Mouse (Mus musculus) cerebellum, adult 9-11 months (tissue): Measurements from ENCODE around the gene Asrgl1.
"Not testable (repeated sequence)": the region's sequence is repeated elsewhere in the genome, so short reads cannot be mapped to it uniquely, and the experiment has no call there.

Experiments
- DNase-seq: peaks from one replicate; pipeline ENCODE4 v3.0.0; 2022

Asrgl1 gene

GRCm38 (mm10) chr19:9103986-9104385 lies 31.4 kb downstream of the Asrgl1 start:
- DNase-seq: no peak

- no peak for DNase-seq
Observed at GRCm38 (mm10) chr19:9101062-9101457, 34.4 kb downstream of the Asrgl1 start.

- no peak for DNase-seq
Observed at GRCm38 (mm10) chr19:9100297-9101061, 35.0 kb downstream of the Asrgl1 start.

GRCm38 (mm10) chr19:9099751-9100150 lies 35.7 kb downstream of the Asrgl1 start:
- no peak for DNase-seq

- no peak for DNase-seq
Observed at GRCm38 (mm10) chr19:9097441-9097840, 38.0 kb downstream of the Asrgl1 start.

- no peak for DNase-seq
Observed at GRCm38 (mm10) chr19:9095111-9095510, 40.3 kb downstream of the Asrgl1 start.

- no peak for DNase-seq
Observed at GRCm38 (mm10) chr19:9090709-9091108, 44.7 kb downstream of the Asrgl1 start.

GRCm38 (mm10) chr19:9090191-9090590 lies 45.2 kb downstream of the Asrgl1 start:
- DNase-seq: no peak

GRCm38 (mm10) chr19:9087821-9088220 lies 47.6 kb downstream of the Asrgl1 start, which contains the start of gene Scgb1a1:
TSS of gene Scgb1a1 (minus strand) at chr19:9087958.
- no peak for DNase-seq

GRCm38 (mm10) chr19:9083892-9084291 lies 51.5 kb downstream of the Asrgl1 start:
- not testable (repeated sequence) for DNase-seq

- DNase-seq: no peak
Observed at GRCm38 (mm10) chr19:9083010-9083355, 52.5 kb downstream of the Asrgl1 start.

- DNase-seq: peak; percentile 62
Observed at GRCm38 (mm10) chr19:9082191-9083009, 53.0 kb downstream of the Asrgl1 start.

- DNase-seq: no peak
Observed at GRCm38 (mm10) chr19:9081311-9082190, 53.9 kb downstream of the Asrgl1 start.

GRCm38 (mm10) chr19:9079916-9080315 lies 55.5 kb downstream of the Asrgl1 start:
- DNase-seq: no peak

GRCm38 (mm10) chr19:9076982-9077660 lies 58.3 kb downstream of the Asrgl1 start:
- no peak for DNase-seq

GRCm38 (mm10) chr19:9076035-9076434 lies 59.4 kb downstream of the Asrgl1 start:
- no peak for DNase-seq

- no peak for DNase-seq
Observed at GRCm38 (mm10) chr19:9075558-9075957, 59.9 kb downstream of the Asrgl1 start.

GRCm38 (mm10) chr19:9074424-9074823 lies 61.0 kb downstream of the Asrgl1 start:
- no peak for DNase-seq

GRCm38 (mm10) chr19:9073776-9074411 lies 61.5 kb downstream of the Asrgl1 start:
- no peak for DNase-seq

GRCm38 (mm10) chr19:9072157-9072530 lies 63.3 kb downstream of the Asrgl1 start:
- no peak for DNase-seq

- peak; percentile 8 for DNase-seq
Observed at GRCm38 (mm10) chr19:9071456-9072156, 63.8 kb downstream of the Asrgl1 start.
